Mouse (Mus musculus): ENCODE measurements around the gene 4921511M17Rik. TPM values are rescaled to one million over a fixed set of nuclear protein-coding genes. Genes with fewer than 3 reads are reported as not detected.

4921511M17Rik gene
- polyA plus RNA-seq (2014; fragmentation: Illumina TruSeq; extraction: RNeasy Lipid Tissue Mini Kit (QIAGEN cat#74804)): not detected

DNA sequence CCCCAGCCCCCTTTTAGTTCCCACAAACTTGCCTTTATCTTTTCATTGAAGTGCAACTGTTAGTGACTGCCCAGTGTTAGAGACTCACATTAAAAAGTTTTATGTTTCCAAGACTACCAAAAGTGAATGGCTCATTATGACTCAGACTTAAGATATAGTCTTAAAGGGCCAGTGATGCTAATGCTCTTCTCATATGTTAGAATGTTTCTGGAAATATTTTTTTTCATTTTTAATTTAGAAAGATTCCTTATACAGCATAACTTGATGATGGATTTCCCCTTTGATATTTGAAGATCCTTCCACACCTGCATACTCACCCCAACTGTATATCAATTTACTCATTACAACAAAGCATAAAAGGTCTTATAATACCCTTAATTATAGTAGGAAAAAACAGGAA, at the start of gene 4921511M17Rik:
4921511M17Rik (minus strand) TSS at position 101 of the 400 bp plus-strand sequence.

DNA sequence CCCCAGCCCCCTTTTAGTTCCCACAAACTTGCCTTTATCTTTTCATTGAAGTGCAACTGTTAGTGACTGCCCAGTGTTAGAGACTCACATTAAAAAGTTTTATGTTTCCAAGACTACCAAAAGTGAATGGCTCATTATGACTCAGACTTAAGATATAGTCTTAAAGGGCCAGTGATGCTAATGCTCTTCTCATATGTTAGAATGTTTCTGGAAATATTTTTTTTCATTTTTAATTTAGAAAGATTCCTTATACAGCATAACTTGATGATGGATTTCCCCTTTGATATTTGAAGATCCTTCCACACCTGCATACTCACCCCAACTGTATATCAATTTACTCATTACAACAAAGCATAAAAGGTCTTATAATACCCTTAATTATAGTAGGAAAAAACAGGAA, 21.3 kb upstream of the 4921511M17Rik start, which contains the start of gene Gm10057:
Gm10057 (minus strand) TSS at position 101 of the 400 bp plus-strand sequence.

DNA sequence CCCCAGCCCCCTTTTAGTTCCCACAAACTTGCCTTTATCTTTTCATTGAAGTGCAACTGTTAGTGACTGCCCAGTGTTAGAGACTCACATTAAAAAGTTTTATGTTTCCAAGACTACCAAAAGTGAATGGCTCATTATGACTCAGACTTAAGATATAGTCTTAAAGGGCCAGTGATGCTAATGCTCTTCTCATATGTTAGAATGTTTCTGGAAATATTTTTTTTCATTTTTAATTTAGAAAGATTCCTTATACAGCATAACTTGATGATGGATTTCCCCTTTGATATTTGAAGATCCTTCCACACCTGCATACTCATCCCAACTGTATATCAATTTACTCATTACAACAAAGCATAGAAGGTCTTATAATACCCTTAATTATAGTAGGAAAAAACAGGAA, 21.1 kb downstream of the 4921511M17Rik start, which contains the start of gene Samt1:
Samt1 (minus strand) TSS at position 101 of the 400 bp plus-strand sequence.

Other genes with a start within 250 kb of the 4921511M17Rik start
- gene Spin2c, start 201.6 kb downstream of the 4921511M17Rik start, polyA plus RNA-seq (2014; fragmentation: Illumina TruSeq; extraction: RNeasy Lipid Tissue Mini Kit (QIAGEN cat#74804)): 70.6 TPM
- gene Samt1, start 21.2 kb downstream of the 4921511M17Rik start, polyA plus RNA-seq (2014; fragmentation: Illumina TruSeq; extraction: RNeasy Lipid Tissue Mini Kit (QIAGEN cat#74804)): not detected
- not detected for gene Gm10057, start 21.2 kb upstream of the 4921511M17Rik start, polyA plus RNA-seq (2014; fragmentation: Illumina TruSeq; extraction: RNeasy Lipid Tissue Mini Kit (QIAGEN cat#74804))
- not detected for gene Gm15140, start 86.9 kb upstream of the 4921511M17Rik start, polyA plus RNA-seq (2014; fragmentation: Illumina TruSeq; extraction: RNeasy Lipid Tissue Mini Kit (QIAGEN cat#74804))